Mouse (Mus musculus): ENCODE data around the gene Dazap1. TPM values are rescaled to one million over a fixed set of nuclear protein-coding genes. Genes with fewer than 3 reads are reported as not detected.

Dazap1 gene
- polyA plus RNA-seq, 1 experiment from 2014 or later: 58.0 TPM

- Histone ChIP-seq H3K27ac (no peak overlapping the region), H3K4me3 (no peak overlapping the region), H3K36me3 (peaks cover 64% of the 10 kb centered on the region), H3K27me3 (ENCODE audit: insufficient read depth, poor library complexity, severe bottlenecking) (no peaks in the 10 kb centered on the region), H3K9me3 (no peaks in the 10 kb centered on the region), H3K4me1 (peaks cover 36% of the 10 kb centered on the region)
- 90% methylated on average over 6 of the region's 6 CpGs for WGBS
- no peak for DNase-seq (ENCODE audit: low spot score)
Observed at GRCm38 (mm10) chr10:80253551-80253950, 7.7 kb upstream of the Dazap1 start.

- Histone ChIP-seq H3K27me3 (ENCODE audit: insufficient read depth, poor library complexity, severe bottlenecking) (no peaks in the 10 kb centered on the region), H3K9me3 (no peaks in the 10 kb centered on the region), H3K27ac (no peak overlapping the region), H3K36me3 (peaks cover 73% of the 10 kb centered on the region), H3K4me3 (no peak overlapping the region), H3K4me1 (peaks cover 47% of the 10 kb centered on the region)
- DNase-seq (ENCODE audit: low spot score): no peak
- 94% methylated on average over 26 of the region's 26 CpGs for WGBS
Observed at GRCm38 (mm10) chr10:80254331-80255297, 6.7 kb upstream of the Dazap1 start.

GRCm38 (mm10) chr10:80255881-80256535, 5.3 kb upstream of the Dazap1 start:
- no peak overlapping the region for H3K4me3 ChIP-seq
- H3K9me3 ChIP-seq: no peaks in the 10 kb centered on the region
- H3K4me1 ChIP-seq: peaks cover 49% of the 10 kb centered on the region
- H3K36me3 ChIP-seq: peaks cover 73% of the 10 kb centered on the region
- H3K27ac ChIP-seq: no peak overlapping the region
- 86% methylated on average over 5 of the region's 5 CpGs for WGBS
- no peaks in the 10 kb centered on the region for H3K27me3 ChIP-seq (ENCODE audit: insufficient read depth, poor library complexity, severe bottlenecking)
- no peak for DNase-seq (ENCODE audit: low spot score)

GRCm38 (mm10) chr10:80257936-80258335, 3.4 kb upstream of the Dazap1 start:
- DNase-seq (ENCODE audit: low spot score): no peak
- Histone ChIP-seq H3K4me3 (no peak overlapping the region), H3K27ac (no peak overlapping the region), H3K9me3 (no peaks in the 10 kb centered on the region), H3K4me1 (peaks cover 56% of the 10 kb centered on the region), H3K27me3 (ENCODE audit: insufficient read depth, poor library complexity, severe bottlenecking) (no peaks in the 10 kb centered on the region), H3K36me3 (peaks cover 63% of the 10 kb centered on the region)
- WGBS: 88% methylated on average over 2 of the region's 2 CpGs

- H3K36me3 ChIP-seq: peaks cover 54% of the 10 kb centered on the region
- no peaks in the 10 kb centered on the region for H3K9me3 ChIP-seq
- H3K4me3 ChIP-seq: peak overlapping the region; percentile 71
- 91% methylated on average over 14 of the region's 14 CpGs for WGBS
- H3K27ac ChIP-seq: peak overlapping the region; percentile 92
- H3K4me1 ChIP-seq: peaks cover 57% of the 10 kb centered on the region
- no peaks in the 10 kb centered on the region for H3K27me3 ChIP-seq (ENCODE audit: insufficient read depth, poor library complexity, severe bottlenecking)
- no peak for DNase-seq (ENCODE audit: low spot score)
Observed at GRCm38 (mm10) chr10:80258752-80259462, 2.4 kb upstream of the Dazap1 start.

- WGBS: 69% methylated on average over 6 of the region's 6 CpGs
- no peak for DNase-seq (ENCODE audit: low spot score)
- Histone ChIP-seq H3K27ac (peak overlapping the region; percentile 92), H3K36me3 (peaks cover 49% of the 10 kb centered on the region), H3K4me3 (peak overlapping the region; percentile 71), H3K9me3 (no peaks in the 10 kb centered on the region), H3K4me1 (peaks cover 57% of the 10 kb centered on the region), H3K27me3 (ENCODE audit: insufficient read depth, poor library complexity, severe bottlenecking) (no peaks in the 10 kb centered on the region)
Observed at GRCm38 (mm10) chr10:80259463-80259805, 1.9 kb upstream of the Dazap1 start.

- 6% methylated on average over 19 of the region's 19 CpGs for WGBS
- H3K9me3 ChIP-seq: no peaks in the 10 kb centered on the region
- no peak for DNase-seq (ENCODE audit: low spot score)
- peak overlapping the region; percentile 71 for H3K4me3 ChIP-seq
- peaks cover 57% of the 10 kb centered on the region for H3K4me1 ChIP-seq
- no peaks in the 10 kb centered on the region for H3K27me3 ChIP-seq (ENCODE audit: insufficient read depth, poor library complexity, severe bottlenecking)
- peaks cover 43% of the 10 kb centered on the region for H3K36me3 ChIP-seq
- H3K27ac ChIP-seq: peak overlapping the region; percentile 92
Observed at GRCm38 (mm10) chr10:80259861-80260641, 1.2 kb upstream of the Dazap1 start.

GRCm38 (mm10) chr10:80261585-80261968, 291 bp downstream of the Dazap1 start:
- Histone ChIP-seq H3K4me3 (peak overlapping the region; percentile 71), H3K9me3 (no peaks in the 10 kb centered on the region), H3K27ac (peak overlapping the region; percentile 92), H3K4me1 (peaks cover 59% of the 10 kb centered on the region), H3K27me3 (ENCODE audit: insufficient read depth, poor library complexity, severe bottlenecking) (no peaks in the 10 kb centered on the region), H3K36me3 (peaks cover 28% of the 10 kb centered on the region)
- under 1% methylated on average over 14 of the region's 14 CpGs for WGBS
- peak; percentile 98 for DNase-seq (ENCODE audit: low spot score)

GRCm38 (mm10) chr10:80262169-80262568, 883 bp downstream of the Dazap1 start:
- no peak for DNase-seq (ENCODE audit: low spot score)
- H3K27me3 ChIP-seq (ENCODE audit: insufficient read depth, poor library complexity, severe bottlenecking): no peaks in the 10 kb centered on the region
- peaks cover 65% of the 10 kb centered on the region for H3K4me1 ChIP-seq

GRCm38 (mm10) chr10:80262776-80263365, 1.6 kb downstream of the Dazap1 start:
- Histone ChIP-seq H3K27me3 (ENCODE audit: insufficient read depth, poor library complexity, severe bottlenecking) (no peaks in the 10 kb centered on the region), H3K9me3 (no peaks in the 10 kb centered on the region), H3K27ac (no peak overlapping the region; the same call in 1 of the 2 replicates), H3K4me1 (peaks cover 72% of the 10 kb centered on the region), H3K4me3 (no peak overlapping the region), H3K36me3 (peaks cover 25% of the 10 kb centered on the region)
- WGBS: 92% methylated on average over 10 of the region's 10 CpGs
- no peak for DNase-seq (ENCODE audit: low spot score)

More at GRCm38 (mm10) chr10:80262169-80262568, 883 bp downstream of the Dazap1 start:
- 69% methylated on average over 12 of the region's 12 CpGs for WGBS
- peak overlapping the region; percentile 92 for H3K27ac ChIP-seq
- peak overlapping the region; percentile 71 for H3K4me3 ChIP-seq
- no peaks in the 10 kb centered on the region for H3K9me3 ChIP-seq
- H3K36me3 ChIP-seq: peaks cover 24% of the 10 kb centered on the region

- Histone ChIP-seq H3K9me3 (no peaks in the 10 kb centered on the region), H3K36me3 (peaks cover 23% of the 10 kb centered on the region), H3K4me1 (peaks cover 66% of the 10 kb centered on the region), H3K27me3 (ENCODE audit: insufficient read depth, poor library complexity, severe bottlenecking) (no peaks in the 10 kb centered on the region), H3K4me3 (peak overlapping the region; percentile 81), H3K27ac (peak overlapping the region; percentile 99)
- DNase-seq (ENCODE audit: low spot score): peak; percentile 99
- 2% methylated on average over 81 of the region's 81 CpGs for WGBS
Observed at GRCm38 (mm10) chr10:80264341-80265148, 3.3 kb downstream of the Dazap1 start.

Data from heart, embryonic 10.5 days (tissue).